Mouse (Mus musculus) MEL (cell line): ENCODE data around the gene Ucp2. TPM values are rescaled to one million over a fixed set of nuclear protein-coding genes. Genes with fewer than 3 reads are reported as not detected.

ENCODE experiments used
- DNase-seq: peaks from one replicate; pipeline ENCODE4 v3.0.0; 2011; ENCODE audit warnings: low read depth, low spot score
- H3K27ac ChIP-seq: 2 replicates; pipeline ENCODE4 v1.5.1; 2012; ENCODE audit warnings: low read depth, mild to moderate bottlenecking, control low read depth, low read length, moderate library complexity; ENCODE audit not compliant: control insufficient read depth
- H3K27me3 ChIP-seq, 2 experiments: fragments of 150-350 bp in 1 of 2; sonication (generic) in 1 of 2; 2 replicates each; pipeline ENCODE4 v1.6.1; 2012; ENCODE audit warnings: low read length in 2 of 2, mild to moderate bottlenecking in 2 of 2, improper control_type of control experiment in 1 of 2, moderate library complexity in 1 of 2; ENCODE audit not compliant: insufficient read depth in 2 of 2, control insufficient read depth in 1 of 2
- H3K36me3 ChIP-seq, 2 experiments: 2 replicates each; pipeline ENCODE4 v1.6.1; 2012 to 2014; ENCODE audit warnings: low read length in 2 of 2, improper control_type of control experiment in 1 of 2, inconsistent platforms in 1 of 2, mild to moderate bottlenecking in 1 of 2; ENCODE audit not compliant: insufficient read depth in 2 of 2, control insufficient read depth in 1 of 2
- H3K4me1 ChIP-seq, 2 experiments: fragments of 150-350 bp in 1 of 2; sonication (generic) in 1 of 2; 2 replicates each; pipeline ENCODE4 v1.6.1; 2012; ENCODE audit warnings: low read length in 2 of 2, improper control_type of control experiment in 1 of 2, mild to moderate bottlenecking in 1 of 2; ENCODE audit not compliant: insufficient read depth in 2 of 2, control insufficient read depth in 1 of 2
- H3K4me3 ChIP-seq, 2 experiments: fragments of 150-350 bp in 1 of 2; sonication (generic) in 1 of 2; 2 replicates each; pipeline ENCODE4 v1.5.1; 2012; ENCODE audit warnings: low read depth in 2 of 2, low read length in 2 of 2, mild to moderate bottlenecking in 2 of 2, moderate library complexity in 2 of 2, control low read depth in 1 of 2, improper control_type of control experiment in 1 of 2; ENCODE audit not compliant: control insufficient read depth in 1 of 2, insufficient read depth in 1 of 2
- H3K79me2 ChIP-seq: 2 replicates; pipeline ENCODE4 v1.6.1; 2012; ENCODE audit warnings: mild to moderate bottlenecking, low read length, moderate library complexity; ENCODE audit not compliant: control insufficient read depth, poor library complexity, insufficient read depth
- H3K9ac ChIP-seq: 2 replicates; pipeline ENCODE4 v1.6.1; 2012; ENCODE audit warnings: low read depth, mild to moderate bottlenecking, control low read depth, low read length, moderate library complexity; ENCODE audit not compliant: control insufficient read depth, poor library complexity, severe bottlenecking
- H3K9me3 ChIP-seq: fragments of 150-350 bp; sonication (generic); replicated peaks from 2 replicates; pipeline ENCODE4 v1.6.1; 2012; ENCODE audit warnings: mild to moderate bottlenecking, low read length, improper control_type of control experiment, moderate library complexity; ENCODE audit not compliant: insufficient read depth
- GABPA ChIP-seq: IDR thresholded peaks from 2 replicates; pipeline ENCODE4 v1.6.1; 2012; ENCODE audit warnings: low read depth, mild to moderate bottlenecking, inconsistent platforms, low read length, improper control_type of control experiment, moderate library complexity
- KAT2A ChIP-seq: conservative IDR thresholded peaks from 2 replicates; pipeline ENCODE4 v1.6.1; 2012; ENCODE audit warnings: low read depth, low read length, improper control_type of control experiment, inconsistent platforms
- MAX ChIP-seq: IDR thresholded peaks from 2 replicates; pipeline ENCODE4 v1.6.1; 2011; ENCODE audit warnings: low read length, improper control_type of control experiment
- MAZ ChIP-seq: IDR thresholded peaks from 2 replicates; pipeline ENCODE4 v1.6.1; 2012; ENCODE audit warnings: low read depth, mild to moderate bottlenecking, inconsistent platforms, low read length, improper control_type of control experiment
- MEF2A ChIP-seq: IDR thresholded peaks from 2 replicates; pipeline ENCODE4 v1.6.1; 2014; ENCODE audit warnings: low read depth, mild to moderate bottlenecking, inconsistent platforms, low read length, improper control_type of control experiment; ENCODE audit not compliant: poor library complexity, insufficient replicate concordance, severe bottlenecking; ENCODE audit errors: extremely low read depth
- MXI1 ChIP-seq: IDR thresholded peaks from 2 replicates; pipeline ENCODE4 v1.6.1; 2011; ENCODE audit warnings: mild to moderate bottlenecking, low read depth, low read length, improper control_type of control experiment
- MYB ChIP-seq: IDR thresholded peaks from 2 replicates; pipeline ENCODE4 v1.6.1; 2011; ENCODE audit warnings: mild to moderate bottlenecking, low read depth, low read length, improper control_type of control experiment
- RCOR1 ChIP-seq: IDR thresholded peaks from 2 replicates; pipeline ENCODE4 v1.6.1; 2012; ENCODE audit warnings: low read depth, mild to moderate bottlenecking, inconsistent platforms, low read length, improper control_type of control experiment
- SIN3A ChIP-seq: IDR thresholded peaks from 2 replicates; pipeline ENCODE4 v1.6.1; 2012; ENCODE audit warnings: low read length, improper control_type of control experiment, inconsistent platforms
- SMC3 ChIP-seq: IDR thresholded peaks from 2 replicates; pipeline ENCODE4 v1.6.1; 2011; ENCODE audit warnings: low read depth, low read length, improper control_type of control experiment
- UBTF ChIP-seq: IDR thresholded peaks from 2 replicates; pipeline ENCODE4 v1.6.1; 2012; ENCODE audit warnings: low read depth, mild to moderate bottlenecking, inconsistent platforms, low read length, improper control_type of control experiment, moderate library complexity, borderline replicate concordance; ENCODE audit not compliant: insufficient read depth
- USF2 ChIP-seq, 2 experiments: IDR thresholded peaks; 2 replicates each; pipeline ENCODE4 v1.6.1; 2011 to 2012; ENCODE audit warnings: improper control_type of control experiment in 2 of 2, low read length in 2 of 2, borderline replicate concordance in 1 of 2, inconsistent platforms in 1 of 2, low read depth in 1 of 2, mild to moderate bottlenecking in 1 of 2; ENCODE audit not compliant: insufficient read depth in 1 of 2
- ZC3H11A ChIP-seq: IDR thresholded peaks from 2 replicates; pipeline ENCODE4 v1.6.1; 2012; ENCODE audit warnings: low read depth, mild to moderate bottlenecking, inconsistent platforms, low read length, improper control_type of control experiment
- ZKSCAN1 ChIP-seq: IDR thresholded peaks from 2 replicates; pipeline ENCODE4 v1.6.1; 2012; ENCODE audit warnings: low read depth, mild to moderate bottlenecking, inconsistent platforms, low read length, improper control_type of control experiment, moderate library complexity
- ZMIZ1 ChIP-seq: IDR thresholded peaks from 2 replicates; pipeline ENCODE4 v1.6.1; 2012; ENCODE audit warnings: low read depth, mild to moderate bottlenecking, inconsistent platforms, low read length, improper control_type of control experiment, moderate library complexity
- polyA plus RNA-seq, 2 experiments: library from polyadenylated mRNA; stranded (reverse) in 1 of 2; unstranded in 1 of 2; fragments of >175 nt in 1 of 2; fragments of >200 nt in 1 of 2; gene quantifications; 2 replicates each; pipeline versions ENCODE4 v1.2.1 to v1.2.4; 2012; ENCODE audit warnings: low replicate concordance in 2 of 2, low read depth in 1 of 2; ENCODE audit not compliant: insufficient read length in 2 of 2, insufficient read depth in 1 of 2, missing spikeins in 1 of 2
- total RNA-seq: library from RNA; depleted of rRNA; stranded (reverse); fragments of 300-350 nt; gene quantifications from 2 replicates; pipeline ENCODE4 v1.2.3, GENCODE M21; 2012

The Ucp2 gene
- total and polyA plus RNA-seq, 3 experiments = 139 to 724 TPM; not detected in 1

DNA sequence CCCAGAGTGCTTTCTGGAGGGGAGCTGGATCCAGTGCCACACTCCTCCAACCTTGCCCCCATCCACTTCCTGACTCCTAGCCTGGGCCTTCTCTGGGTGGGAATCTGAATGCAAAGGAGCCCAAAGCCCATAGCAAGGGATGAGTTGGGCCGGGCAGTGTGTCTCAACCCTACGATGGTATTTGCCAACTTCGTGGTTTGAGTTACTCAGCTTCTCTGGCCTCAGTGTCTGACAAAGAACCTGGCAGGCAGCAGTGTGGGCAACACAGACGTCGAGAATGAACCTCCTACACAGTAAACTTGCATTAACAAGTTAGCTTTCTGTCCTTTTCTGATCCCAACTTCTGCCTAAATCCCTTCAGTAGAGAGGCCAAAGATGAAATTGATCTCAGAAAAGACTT is 8.6 kb upstream of the Ucp2 start:
- Histone ChIP-seq H3K4me1 (no peaks in the 10 kb centered on the region), H3K27me3 (no peaks in the 10 kb centered on the region), H3K9me3 (no peaks in the 10 kb centered on the region), H3K36me3 (no peaks in the 10 kb centered on the region), H3K9ac (no peak overlapping the region), H3K4me3 (no peak overlapping the region), H3K79me2 (no peaks in the 10 kb centered on the region), H3K27ac (no peak overlapping the region)
- DNase-seq = no peak
- TF ChIP-seq MXI1 (no peak), KAT2A (no peak), USF2 (IDR thresholded peaks at IDR 0.05; ENCODE audit: borderline replicate concordance in 1 of 2, insufficient read depth in 1 of 2, low read depth in 1 of 2, low read length in 2 of 2) (no peak), GABPA (no peak), MAZ (no peak), ZC3H11A (no peak), MAX (no peak), ZMIZ1 (no peak), RCOR1 (no peak), MEF2A (no peak), UBTF (no peak), SMC3 (no peak), ZKSCAN1 (no peak)

DNA sequence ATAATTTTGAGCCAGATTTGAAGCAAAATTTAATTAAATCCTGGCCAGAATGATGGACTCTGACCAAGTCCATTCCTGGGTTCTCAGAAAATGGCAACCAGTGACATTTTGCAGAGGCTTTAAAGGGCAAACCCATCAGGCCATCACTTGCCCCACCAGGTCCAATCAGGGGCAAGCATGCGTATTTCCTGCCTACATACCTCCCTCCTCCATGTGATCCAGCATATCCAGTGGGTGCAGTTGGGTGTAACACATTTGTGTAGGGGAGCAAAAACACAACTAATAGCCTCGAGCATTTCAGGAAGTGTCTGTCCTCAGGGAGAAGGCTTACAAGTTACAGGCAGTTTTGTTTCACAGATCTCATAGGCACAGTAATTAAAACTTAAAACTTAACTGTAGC is 5.8 kb upstream of the Ucp2 start:
- TF ChIP-seq ZC3H11A (no peak), MYB (no peak), MEF2A (no peak), MXI1 (no peak), SIN3A (no peak)
- H3K4me1 ChIP-seq = no peaks in the 10 kb centered on the region

More for the DNA sequence above, 5.8 kb upstream of the Ucp2 start:
- no peak for DNase-seq
- Histone ChIP-seq H3K36me3 (peaks cover 0 to 3% of the 10 kb centered on the region in 2 experiments; a peak in 2 of 4 replicates), H3K9ac (no peak overlapping the region), H3K9me3 (no peaks in the 10 kb centered on the region), H3K27me3 (no peaks in the 10 kb centered on the region), H3K79me2 (no peaks in the 10 kb centered on the region), H3K27ac (no peak overlapping the region), H3K4me3 (no peak overlapping the region)
